Mouse (Mus musculus) midbrain, postnatal 0 days (tissue): ENCODE data around the gene Mrps12. TPM values are rescaled to one million over a fixed set of nuclear protein-coding genes. Genes with fewer than 3 reads are reported as not detected.

Source experiments
- ATAC-seq: fragments of 200-750 bp; cut with Nextera tagmentation; 2 replicates; pipeline ENCODE4 v1.8.0; 2017; ENCODE audit warnings: moderate number of reproducible peaks, mild to moderate bottlenecking, moderate TSS enrichment, moderate library complexity; ENCODE audit not compliant: low FRiP score
- DNase-seq: peaks from one replicate; pipeline ENCODE4 v3.0.0-alpha.2; 2015; ENCODE audit warnings: low spot score
- H3K27ac ChIP-seq: fragments of 300-500 bp; sonication (generic); 2 replicates; pipeline ENCODE4 v1.5.1; 2014; ENCODE audit warnings: low read depth, mild to moderate bottlenecking, low read length, mixed read lengths
- H3K27me3 ChIP-seq: fragments of 300-500 bp; sonication (generic); 2 replicates; pipeline ENCODE4 v1.6.1; 2014; ENCODE audit warnings: low read length, control low read depth, mixed read lengths; ENCODE audit not compliant: insufficient read depth
- H3K36me3 ChIP-seq: fragments of 300-500 bp; sonication (generic); 2 replicates; pipeline ENCODE4 v1.6.1; 2014; ENCODE audit warnings: low read length, control low read depth, mixed read lengths; ENCODE audit not compliant: insufficient read depth
- H3K4me1 ChIP-seq: fragments of 300-500 bp; sonication (generic); 2 replicates; pipeline ENCODE4 v1.6.1; 2014; ENCODE audit warnings: mild to moderate bottlenecking, control low read depth, antibody characterized with exemption, low read length, mixed read lengths; ENCODE audit not compliant: insufficient read depth
- H3K4me2 ChIP-seq: fragments of 300-500 bp; sonication (generic); 2 replicates; pipeline ENCODE4 v1.6.1; 2014; ENCODE audit warnings: low read depth, mild to moderate bottlenecking, low read length, mixed read lengths; ENCODE audit not compliant: poor library complexity, severe bottlenecking
- H3K4me3 ChIP-seq: fragments of 300-500 bp; sonication (generic); 2 replicates; pipeline ENCODE4 v1.5.1; 2014; ENCODE audit warnings: low read depth, mild to moderate bottlenecking, low read length, moderate library complexity
- H3K9ac ChIP-seq: fragments of 300-500 bp; sonication (generic); replicated peaks from 2 replicates; pipeline ENCODE4 v1.6.1; 2014; ENCODE audit warnings: mild to moderate bottlenecking, low read length, moderate library complexity, mixed read lengths; ENCODE audit not compliant: poor library complexity, severe bottlenecking
- H3K9me3 ChIP-seq: fragments of 300-500 bp; sonication (generic); 2 replicates; pipeline ENCODE4 v1.6.1; 2016; ENCODE audit warnings: low read length, control low read depth
- CTCF ChIP-seq: IDR thresholded peaks from 2 replicates; pipeline ENCODE4 v1.5.1; 2016; ENCODE audit warnings: antibody characterized with exemption, mild to moderate bottlenecking
- WGBS: fragments of 180-500 bp; shearing (Covaris S2); extraction: QIAGEN DNeasy Blood & Tissue Kit; methylation state at CpG from one replicate; pipeline ENCODE4 v1.1.7; 2014; 5-methylcytosine and 5-hydroxymethylcytosine counted together
- polyA plus RNA-seq: library from polyadenylated mRNA; unstranded; fragments of >200 nt; fragmentation: Nextera tagmentation; extraction: Ambion mirVana; gene quantifications from 2 replicates; pipeline ENCODE4 v1.2.1, GENCODE M21; 2015
- total RNA-seq: library from RNA; depleted of rRNA; stranded (reverse); fragments of >200 nt; gene quantifications from 2 replicates; pipeline ENCODE4 v1.2.3, GENCODE M21; 2014

Mrps12 gene
- total and polyA plus RNA-seq, 2 experiments from 2014 or later, result 67.5 to 97.3 TPM

DNA sequence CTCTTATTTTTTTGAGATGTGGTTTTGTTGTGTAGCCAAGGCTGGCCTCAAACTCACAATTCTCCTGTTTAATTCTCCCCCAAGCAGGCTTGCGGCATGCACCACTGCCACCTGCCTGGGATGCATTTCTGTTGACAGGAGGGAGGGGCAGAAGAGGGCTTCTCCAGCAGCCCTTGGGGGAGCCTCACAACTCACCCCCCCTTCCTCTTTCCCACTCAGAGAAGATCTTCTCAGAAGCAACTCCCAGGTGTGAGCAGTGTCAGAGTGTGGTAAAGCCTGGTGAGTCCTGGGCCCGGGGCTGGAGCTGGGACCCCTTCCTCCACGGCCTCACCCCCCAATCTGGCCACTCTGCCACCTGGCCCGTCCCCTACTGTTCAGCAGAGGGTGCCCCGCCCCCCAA is 43.5 kb upstream of the Mrps12 start:
- Histone ChIP-seq H3K27me3 (no peaks in the 10 kb centered on the region), H3K4me3 (no peak overlapping the region), H3K9ac (no peak overlapping the region), H3K9me3 (no peaks in the 10 kb centered on the region), H3K27ac (no peak overlapping the region), H3K36me3 (peaks cover 33% of the 10 kb centered on the region), H3K4me1 (0 out of 2 replicates have a peak, but pooled peaks cover 3% of the 10 kb centered on the region), H3K4me2 (no peak overlapping the region)
- ATAC-seq, result no peak
- 79% methylated on average over 5 of the region's 5 CpGs for WGBS
- no peak for TF ChIP-seq CTCF
- no peak for DNase-seq

DNA sequence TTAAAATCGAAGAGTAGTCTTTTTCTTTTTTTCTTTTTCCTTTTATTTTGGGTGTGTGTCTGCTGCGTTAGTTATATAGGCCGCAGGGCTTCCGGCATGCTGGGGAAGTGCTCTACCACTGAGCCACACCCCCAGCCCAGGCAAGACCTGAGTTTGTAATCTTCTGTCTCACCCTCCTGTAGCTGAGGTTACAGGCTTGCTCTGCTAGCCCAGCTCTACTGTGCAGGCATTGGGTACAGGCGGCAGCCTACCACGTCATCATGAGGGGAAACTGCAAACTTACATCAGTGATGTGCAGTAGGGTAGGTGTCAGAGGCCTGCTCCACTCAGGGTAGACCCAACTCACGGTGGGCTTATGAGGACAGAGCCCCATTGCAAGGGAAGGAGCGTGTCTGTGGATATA is 39.6 kb upstream of the Mrps12 start:
- Histone ChIP-seq H3K9me3 (no peaks in the 10 kb centered on the region), H3K4me1 (0 out of 2 replicates have a peak, but pooled peaks cover 3% of the 10 kb centered on the region), H3K4me2 (no peak overlapping the region), H3K27ac (no peak overlapping the region), H3K27me3 (no peaks in the 10 kb centered on the region), H3K9ac (no peak overlapping the region), H3K4me3 (no peak overlapping the region), H3K36me3 (peaks cover 36% of the 10 kb centered on the region)
- no peak for TF ChIP-seq CTCF
- 86% methylated on average over 8 of the region's 8 CpGs for WGBS
- DNase-seq, result no peak
- no peak for ATAC-seq

DNA sequence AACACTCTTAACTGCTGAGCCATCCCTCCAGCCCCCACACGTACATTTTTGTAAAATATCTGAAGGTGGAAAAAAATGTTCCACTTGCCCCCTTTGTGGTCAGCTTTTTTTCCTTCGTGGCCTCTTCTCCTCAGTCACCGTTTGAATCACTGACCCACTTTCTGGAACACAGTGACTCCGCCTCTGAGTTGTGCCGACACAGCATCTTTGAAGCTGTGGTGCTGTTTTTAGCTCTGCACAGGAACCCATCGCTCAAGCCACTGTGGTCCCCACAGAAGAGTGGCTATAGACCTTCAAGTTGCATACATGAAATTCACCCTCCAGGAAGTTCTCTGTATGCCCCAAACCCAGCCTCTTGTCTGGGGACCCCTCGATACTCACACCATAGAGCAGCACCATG is 39.2 kb upstream of the Mrps12 start:
- H3K9me3 ChIP-seq, result no peaks in the 10 kb centered on the region
- no peak overlapping the region for H3K27ac ChIP-seq
- 70% methylated on average over 7 of the region's 7 CpGs for WGBS
- no peak for ATAC-seq
- H3K36me3 ChIP-seq, result peaks cover 32% of the 10 kb centered on the region
- no peak overlapping the region for H3K4me3 ChIP-seq
- H3K27me3 ChIP-seq, result no peaks in the 10 kb centered on the region
- no peak for DNase-seq
- no peak for TF ChIP-seq CTCF
- no peak overlapping the region for H3K4me2 ChIP-seq
- H3K9ac ChIP-seq, result no peak overlapping the region
- H3K4me1 ChIP-seq, result 0 out of 2 replicates have a peak, but pooled peaks cover 3% of the 10 kb centered on the region

DNA sequence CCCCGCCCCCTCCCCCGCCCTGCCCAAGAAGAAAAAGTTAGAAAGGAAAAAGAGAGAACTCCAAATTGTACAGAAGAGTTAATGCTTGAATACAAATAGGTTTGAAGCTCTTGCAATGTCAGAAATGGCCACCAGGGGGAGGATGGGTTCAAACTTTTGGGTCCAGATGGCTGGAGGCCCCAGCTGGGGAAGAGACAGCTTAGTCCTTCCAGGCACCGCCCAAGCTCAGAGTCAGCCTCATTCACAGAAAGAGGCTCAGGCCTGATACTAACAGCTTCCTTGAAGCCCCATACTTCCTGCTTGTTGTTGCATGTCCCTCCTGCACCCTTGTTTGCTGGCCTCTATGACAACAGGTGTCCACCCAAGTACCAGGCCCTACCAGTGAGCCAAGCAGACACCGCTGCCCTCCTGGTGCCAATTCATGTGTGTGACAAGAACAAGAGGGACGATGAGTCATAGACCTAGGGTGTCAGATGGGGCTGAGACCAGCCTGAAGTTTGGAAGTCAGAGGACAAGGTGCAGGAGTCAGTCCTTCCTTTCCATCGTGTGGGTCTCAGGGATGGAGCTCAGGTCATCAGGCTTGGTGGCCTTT is 38.5 kb upstream of the Mrps12 start:
- H3K4me2 ChIP-seq, result no peak overlapping the region
- H3K9me3 ChIP-seq, result no peaks in the 10 kb centered on the region
- TF ChIP-seq CTCF, result peak; percentile 80
- H3K27ac ChIP-seq, result no peak overlapping the region
- 0 out of 2 replicates have a peak, but pooled peaks cover 3% of the 10 kb centered on the region for H3K4me1 ChIP-seq
- peaks cover 25% of the 10 kb centered on the region for H3K36me3 ChIP-seq
- WGBS, result 46% methylated on average over 6 of the region's 6 CpGs
- H3K4me3 ChIP-seq, result no peak overlapping the region
- DNase-seq (peak; percentile 91), ATAC-seq (no peak)
- no peak overlapping the region for H3K9ac ChIP-seq
- H3K27me3 ChIP-seq, result no peaks in the 10 kb centered on the region

DNA sequence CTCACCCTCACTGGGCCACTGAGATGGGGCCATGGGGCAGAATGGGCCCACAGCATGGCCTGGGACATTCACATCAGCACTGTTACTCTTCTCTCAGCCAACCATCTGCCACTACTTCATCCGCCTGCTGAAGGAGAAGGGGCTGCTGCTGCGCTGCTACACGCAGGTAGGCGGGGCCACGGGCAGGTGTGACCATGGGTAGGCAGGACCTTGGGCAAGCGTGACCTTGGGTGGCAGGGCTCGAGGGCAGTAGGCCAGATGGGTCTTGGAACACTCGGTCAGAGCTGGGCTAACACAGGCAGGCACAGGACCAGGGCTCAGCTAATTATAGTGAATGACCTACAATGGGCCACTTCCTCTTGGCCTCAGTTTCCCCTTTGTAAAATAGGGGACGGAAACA is 37.2 kb upstream of the Mrps12 start:
- Histone ChIP-seq H3K27me3 (no peaks in the 10 kb centered on the region), H3K9me3 (no peaks in the 10 kb centered on the region), H3K36me3 (peaks cover 13% of the 10 kb centered on the region), H3K4me1 (0 out of 2 replicates have a peak, but pooled peaks cover 3% of the 10 kb centered on the region), H3K27ac (no peak overlapping the region), H3K4me3 (no peak overlapping the region), H3K4me2 (no peak overlapping the region), H3K9ac (no peak overlapping the region)
- no peak for TF ChIP-seq CTCF
- 87% methylated on average over 9 of the region's 9 CpGs for WGBS
- DNase-seq, result no peak
- ATAC-seq, result no peak

DNA sequence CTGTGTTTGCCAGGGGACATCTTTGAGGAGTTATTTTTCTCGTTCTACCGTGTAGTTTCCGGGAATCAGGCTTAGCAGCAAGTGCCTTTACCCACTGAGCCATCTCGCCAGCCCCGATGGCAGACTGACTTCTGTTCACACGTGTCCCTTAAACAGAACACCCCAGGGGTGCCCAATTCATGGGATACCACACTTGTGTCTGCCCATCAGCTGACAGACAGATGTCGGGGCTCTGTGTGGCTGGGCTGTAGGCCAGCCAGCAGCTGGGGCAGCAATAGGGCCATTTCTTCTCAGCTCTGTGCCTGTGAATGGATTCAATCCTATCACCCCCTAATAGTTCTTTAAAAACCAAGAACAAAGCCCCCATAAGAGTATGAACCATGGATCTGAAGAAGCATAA is 33.5 kb upstream of the Mrps12 start:
- Histone ChIP-seq H3K4me3 (no peak overlapping the region), H3K4me2 (no peak overlapping the region), H3K27ac (no peak overlapping the region), H3K9ac (no peak overlapping the region), H3K36me3 (peaks cover 9% of the 10 kb centered on the region), H3K9me3 (no peaks in the 10 kb centered on the region), H3K4me1 (no peaks in the 10 kb centered on the region), H3K27me3 (no peaks in the 10 kb centered on the region)
- peak; percentile 39 for DNase-seq
- WGBS, result 78% methylated on average over 7 of the region's 7 CpGs
- TF ChIP-seq CTCF, result no peak
- ATAC-seq, result no peak
